Mouse (Mus musculus) heart, embryonic 10.5 days (tissue): ENCODE results near the gene Ano5. TPM values are rescaled to one million over a fixed set of nuclear protein-coding genes. Genes with fewer than 3 reads are reported as not detected.

Experiments
- DNase-seq: peaks from one replicate; pipeline ENCODE4 v3.0.0-alpha.2; 2017; ENCODE audit warnings: low spot score
- H3K27ac ChIP-seq: fragments of 300-500 bp; sonication (generic); 2 replicates; pipeline ENCODE4 v1.5.1; 2016; ENCODE audit warnings: mild to moderate bottlenecking
- H3K27me3 ChIP-seq: fragments of 300-500 bp; sonication (generic); 2 replicates; pipeline ENCODE4 v1.6.1; 2016; ENCODE audit warnings: mild to moderate bottlenecking; ENCODE audit not compliant: poor library complexity, insufficient read depth, severe bottlenecking
- H3K36me3 ChIP-seq: fragments of 300-500 bp; sonication (generic); 2 replicates; pipeline ENCODE4 v1.6.1; 2016; ENCODE audit warnings: mild to moderate bottlenecking, moderate library complexity
- H3K4me1 ChIP-seq: fragments of 300-500 bp; sonication (generic); 2 replicates; pipeline ENCODE4 v1.6.1; 2016; ENCODE audit warnings: mild to moderate bottlenecking
- H3K4me3 ChIP-seq: fragments of 300-500 bp; sonication (generic); 2 replicates; pipeline ENCODE4 v1.5.1; 2016; ENCODE audit warnings: mild to moderate bottlenecking, moderate library complexity
- H3K9me3 ChIP-seq: fragments of 300-500 bp; sonication (generic); 2 replicates; pipeline ENCODE4 v1.6.1; 2016; ENCODE audit warnings: mild to moderate bottlenecking, moderate library complexity
- WGBS: fragments of 180-500 bp; shearing (Covaris S2); methylation state at CpG from one replicate; pipeline ENCODE4 v1.1.7; 2016; 5-methylcytosine and 5-hydroxymethylcytosine counted together
- polyA plus RNA-seq: library from polyadenylated mRNA; unstranded; fragments of >200 nt; fragmentation: Nextera tagmentation; extraction: Ambion mirVana; gene quantifications from 2 replicates; pipeline ENCODE4 v1.2.1, GENCODE M21; 2016

The Ano5 gene
- 0.20 and 0.33 TPM in 2 replicates for polyA plus RNA-seq

- Histone ChIP-seq H3K4me1 (no peaks in the 10 kb centered on the region; the same call in 1 of the 2 replicates), H3K27ac (0 out of 2 replicates have a peak within 1 kb of the TSS, but pooled peaks have one; percentile 33), H3K4me3 (peak within 1 kb of the TSS; percentile 67), H3K36me3 (no peaks in the 10 kb centered on the region), H3K9me3 (no peaks in the 10 kb centered on the region), H3K27me3 (peaks cover 18% of the 10 kb centered on the region)
- peak; percentile 76 for DNase-seq
- WGBS: 2% methylated on average over 45 of the region's 45 CpGs
Observed at GRCm38 (mm10) chr7:51510671-51511651, at the start of gene Ano5. Gene Ano5 (plus strand): TSS chr7:51511029.

GRCm38 (mm10) chr7:51499396-51499795 lies 11.4 kb upstream of the Ano5 start:
- DNase-seq: no peak
- Histone ChIP-seq H3K27me3 (no peaks in the 10 kb centered on the region), H3K36me3 (no peaks in the 10 kb centered on the region), H3K4me3 (no peak overlapping the region), H3K4me1 (peaks cover 4% of the 10 kb centered on the region), H3K9me3 (no peaks in the 10 kb centered on the region), H3K27ac (no peak overlapping the region)
- WGBS: 38% methylated on average over 2 of the region's 2 CpGs

GRCm38 (mm10) chr7:51503940-51504339 lies 6.9 kb upstream of the Ano5 start:
- Histone ChIP-seq H3K27ac (no peak overlapping the region), H3K4me3 (no peak overlapping the region), H3K4me1 (peaks cover 4% of the 10 kb centered on the region), H3K36me3 (no peaks in the 10 kb centered on the region), H3K9me3 (no peaks in the 10 kb centered on the region), H3K27me3 (no peaks in the 10 kb centered on the region)
- DNase-seq: no peak
- 53% methylated on average over 2 of the region's 2 CpGs for WGBS

GRCm38 (mm10) chr7:51510147-51510546 lies 682 bp upstream of the Ano5 start:
- Histone ChIP-seq H3K27me3 (peaks cover 18% of the 10 kb centered on the region), H3K4me3 (peak overlapping the region; percentile 67; the same call in 1 of the 2 replicates), H3K4me1 (no peaks in the 10 kb centered on the region; the same call in 1 of the 2 replicates), H3K27ac (no peak overlapping the region), H3K9me3 (no peaks in the 10 kb centered on the region), H3K36me3 (no peaks in the 10 kb centered on the region)
- DNase-seq: no peak
- 64% methylated on average over 7 of the region's 7 CpGs for WGBS

GRCm38 (mm10) chr7:51539344-51539743 lies 28.5 kb downstream of the Ano5 start:
- H3K27me3 ChIP-seq: no peaks in the 10 kb centered on the region
- no peak overlapping the region for H3K27ac ChIP-seq
- no peak for DNase-seq
- H3K4me3 ChIP-seq: no peak overlapping the region
- H3K36me3 ChIP-seq: no peaks in the 10 kb centered on the region
- H3K9me3 ChIP-seq: no peaks in the 10 kb centered on the region
- H3K4me1 ChIP-seq: no peaks in the 10 kb centered on the region

GRCm38 (mm10) chr7:51540736-51541135 lies 29.9 kb downstream of the Ano5 start:
- Histone ChIP-seq H3K9me3 (no peaks in the 10 kb centered on the region), H3K4me3 (no peak overlapping the region), H3K27me3 (no peaks in the 10 kb centered on the region), H3K36me3 (no peaks in the 10 kb centered on the region), H3K4me1 (no peaks in the 10 kb centered on the region), H3K27ac (no peak overlapping the region)
- DNase-seq: no peak
- WGBS: 59% methylated on average over 6 of the region's 6 CpGs

GRCm38 (mm10) chr7:51600021-51600420 lies 89.2 kb downstream of the Ano5 start:
- no peaks in the 10 kb centered on the region for H3K9me3 ChIP-seq
- WGBS: 78% methylated on average over 4 of the region's 4 CpGs
- no peaks in the 10 kb centered on the region for H3K4me1 ChIP-seq
- H3K36me3 ChIP-seq: no peaks in the 10 kb centered on the region
- no peak overlapping the region for H3K27ac ChIP-seq
- H3K4me3 ChIP-seq: no peak overlapping the region
- DNase-seq: no peak
- H3K27me3 ChIP-seq: no peaks in the 10 kb centered on the region

- H3K27me3 ChIP-seq: no peaks in the 10 kb centered on the region
- no peaks in the 10 kb centered on the region for H3K36me3 ChIP-seq
- no peak for DNase-seq
- H3K4me1 ChIP-seq: no peaks in the 10 kb centered on the region
- H3K27ac ChIP-seq: no peak overlapping the region
- H3K4me3 ChIP-seq: no peak overlapping the region
- WGBS: 91% methylated on average over 12 of the region's 12 CpGs
- H3K9me3 ChIP-seq: no peaks in the 10 kb centered on the region
Observed at GRCm38 (mm10) chr7:51603741-51604140, 92.9 kb downstream of the Ano5 start.

GRCm38 (mm10) chr7:51614404-51614803 lies 103.6 kb downstream of the Ano5 start:
- Histone ChIP-seq H3K4me3 (no peak overlapping the region), H3K36me3 (no peaks in the 10 kb centered on the region), H3K4me1 (no peaks in the 10 kb centered on the region), H3K27ac (no peak overlapping the region), H3K9me3 (no peaks in the 10 kb centered on the region), H3K27me3 (no peaks in the 10 kb centered on the region; the same call in 1 of the 2 replicates)
- WGBS: 36% methylated on average over 5 of the region's 5 CpGs
- no peak for DNase-seq

- DNase-seq: no peak
- H3K36me3 ChIP-seq: no peaks in the 10 kb centered on the region
- no peaks in the 10 kb centered on the region for H3K9me3 ChIP-seq
Observed at GRCm38 (mm10) chr7:51617941-51618340, 107.1 kb downstream of the Ano5 start.

GRCm38 (mm10) chr7:51618412-51618811 lies 107.6 kb downstream of the Ano5 start:
- Histone ChIP-seq H3K27me3 (peaks cover 22% of the 10 kb centered on the region), H3K4me3 (no peak overlapping the region), H3K27ac (no peak overlapping the region), H3K9me3 (no peaks in the 10 kb centered on the region), H3K36me3 (no peaks in the 10 kb centered on the region), H3K4me1 (no peaks in the 10 kb centered on the region)
- WGBS: 24% methylated on average over 2 of the region's 2 CpGs
- DNase-seq: no peak

More at GRCm38 (mm10) chr7:51617941-51618340, 107.1 kb downstream of the Ano5 start:
- no peaks in the 10 kb centered on the region for H3K4me1 ChIP-seq
- H3K27ac ChIP-seq: no peak overlapping the region
- peaks cover 18% of the 10 kb centered on the region for H3K27me3 ChIP-seq
- H3K4me3 ChIP-seq: no peak overlapping the region

- no peaks in the 10 kb centered on the region for H3K4me1 ChIP-seq
- H3K27me3 ChIP-seq: peaks cover 38% of the 10 kb centered on the region
- no peaks in the 10 kb centered on the region for H3K36me3 ChIP-seq
- no peak overlapping the region for H3K4me3 ChIP-seq
- no peak overlapping the region for H3K27ac ChIP-seq
- DNase-seq: no peak
- WGBS: 47% methylated on average over 1 of the region's 1 CpGs
- no peaks in the 10 kb centered on the region for H3K9me3 ChIP-seq
Observed at GRCm38 (mm10) chr7:51619977-51620376, 109.1 kb downstream of the Ano5 start.

GRCm38 (mm10) chr7:51621694-51622145 lies 110.9 kb downstream of the Ano5 start, which contains the start of gene Slc17a6:
Gene Slc17a6 (plus strand): TSS chr7:51622006.
- peaks cover 56% of the 10 kb centered on the region for H3K27me3 ChIP-seq
- H3K4me3 ChIP-seq: no peak within 1 kb of the TSS
- H3K27ac ChIP-seq: no peak within 1 kb of the TSS
- H3K36me3 ChIP-seq: no peaks in the 10 kb centered on the region
- H3K9me3 ChIP-seq: no peaks in the 10 kb centered on the region
- under 1% methylated on average over 23 of the region's 23 CpGs for WGBS
- DNase-seq: peak; percentile 78
- H3K4me1 ChIP-seq: peaks cover under 1% of the 10 kb centered on the region; the same call in 1 of the 2 replicates
